Mouse (Mus musculus): Measurements from ENCODE around the gene Sipa1l1.

- TF ChIP-seq GATA1 (IDR thresholded peaks at IDR 0.05; ENCODE audit: borderline replicate concordance, low read length): no peak
- no peak for TF ChIP-seq GATA2 (IDR thresholded peaks at IDR 0.05; ENCODE audit: borderline replicate concordance, low read depth, low read length)
- no peak for TF ChIP-seq CTCF (IDR thresholded peaks at IDR 0.05; ENCODE audit: low read depth, low read length)
- no peak for TF ChIP-seq TAL1 (conservative IDR thresholded peaks at IDR 0.05; ENCODE audit: low read depth, low read length)
- TF ChIP-seq POLR2AphosphoS5 (IDR thresholded peaks at IDR 0.05; ENCODE audit: insufficient replicate concordance, low read depth, low read length): no peak
Observed at GRCm38 (mm10) chr12:82218201-82218600, 49.1 kb downstream of the Sipa1l1 start.

Data from G1E (cell line).